Mouse (Mus musculus) ovary, adult 18-20 months (tissue): ENCODE data around the gene Gm45711.

Experiments
- DNase-seq: peaks from one replicate; pipeline ENCODE4 v3.0.0; 2022; ENCODE audit warnings: low spot score, mixed read lengths

Gm45711 gene

DNA sequence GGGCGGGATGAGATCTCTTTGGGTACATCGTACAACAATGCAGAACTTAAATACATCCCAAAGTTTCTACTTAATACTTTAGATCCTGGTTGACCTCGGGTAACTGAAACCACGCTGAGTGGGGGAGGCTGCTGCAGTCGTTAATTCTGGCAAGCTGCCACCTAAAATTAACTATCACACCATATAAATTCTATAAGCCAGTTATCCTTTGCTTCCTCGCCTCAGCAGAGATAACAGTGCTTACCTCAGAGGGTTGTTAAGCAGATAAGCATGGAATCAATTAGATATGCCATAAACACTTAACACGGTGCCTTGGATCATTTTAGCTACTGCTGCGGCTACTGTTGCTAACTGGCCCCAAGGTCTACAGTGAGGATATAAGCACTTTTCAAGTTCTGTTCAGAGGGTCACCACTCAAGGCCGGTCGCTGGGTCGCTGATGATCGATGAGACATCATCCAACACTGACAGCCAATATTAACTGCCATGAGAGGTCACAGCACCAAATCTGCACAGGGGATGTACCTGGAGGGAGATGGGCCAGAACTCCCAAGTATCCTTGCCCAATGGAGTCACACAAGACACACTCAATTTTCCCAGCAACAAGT lies 67.7 kb downstream of the Gm45711 start:
- no peak for DNase-seq

DNA sequence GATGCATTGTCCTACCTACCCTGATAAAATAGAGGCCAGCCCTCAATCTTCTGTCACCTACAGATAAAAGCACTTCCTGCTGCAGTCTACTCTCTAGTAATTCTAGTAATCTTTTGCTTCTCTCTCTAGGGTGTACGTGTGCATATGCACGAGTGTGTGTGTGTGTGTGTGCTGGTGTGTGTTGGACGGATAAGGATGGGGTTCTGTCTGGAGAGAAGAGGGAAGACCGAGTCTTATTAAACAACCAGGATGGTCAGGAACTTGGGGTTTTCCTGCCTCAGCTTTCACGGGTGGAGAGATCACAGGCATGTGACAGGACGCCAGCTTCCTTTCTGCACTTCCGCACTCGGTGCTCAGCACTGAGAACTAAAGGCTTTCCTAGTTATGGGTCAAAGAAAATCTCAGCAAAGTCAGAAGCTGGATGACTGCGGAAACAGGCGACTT lies 70.4 kb downstream of the Gm45711 start:
- no peak for DNase-seq

DNA sequence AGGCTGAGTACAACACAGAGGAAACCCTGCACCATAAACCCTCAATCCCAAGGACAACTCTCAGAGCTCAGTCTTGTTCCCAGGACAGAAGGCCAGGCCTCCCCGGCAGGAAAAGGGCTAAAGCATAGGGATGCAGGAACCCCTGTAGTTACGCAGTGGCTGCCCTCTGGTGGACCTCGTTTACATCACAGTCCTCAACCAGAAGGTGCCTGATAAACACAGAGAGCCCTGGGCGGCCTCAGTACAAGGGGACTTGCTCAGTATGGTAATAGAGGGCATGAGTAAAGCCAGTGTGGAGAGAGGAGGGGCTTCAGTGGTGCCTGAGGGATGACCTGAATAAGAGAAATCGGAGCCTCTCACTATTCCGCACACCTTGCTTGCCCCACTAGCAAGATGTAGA lies 75.3 kb downstream of the Gm45711 start:
- DNase-seq, result no peak

DNA sequence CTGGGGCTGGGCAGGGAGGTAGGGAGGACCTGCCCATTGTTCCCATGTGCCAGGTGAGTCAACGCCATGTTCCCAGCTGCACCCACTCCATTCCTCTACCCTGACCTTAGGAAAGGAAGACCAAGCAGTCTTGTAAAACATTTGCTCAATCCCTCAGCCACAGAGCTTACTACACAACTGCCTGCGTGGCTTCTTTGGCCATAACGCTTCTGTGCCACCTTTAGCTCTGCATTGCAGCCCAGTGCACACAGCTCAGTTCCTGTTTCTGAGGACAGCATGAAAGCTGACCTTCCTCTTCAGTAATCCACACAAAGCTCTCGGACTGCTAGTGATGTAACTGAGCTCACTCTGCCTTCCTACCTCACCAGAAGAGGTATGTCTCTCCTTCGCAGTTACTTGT lies 77.0 kb downstream of the Gm45711 start:
- no peak for DNase-seq

DNA sequence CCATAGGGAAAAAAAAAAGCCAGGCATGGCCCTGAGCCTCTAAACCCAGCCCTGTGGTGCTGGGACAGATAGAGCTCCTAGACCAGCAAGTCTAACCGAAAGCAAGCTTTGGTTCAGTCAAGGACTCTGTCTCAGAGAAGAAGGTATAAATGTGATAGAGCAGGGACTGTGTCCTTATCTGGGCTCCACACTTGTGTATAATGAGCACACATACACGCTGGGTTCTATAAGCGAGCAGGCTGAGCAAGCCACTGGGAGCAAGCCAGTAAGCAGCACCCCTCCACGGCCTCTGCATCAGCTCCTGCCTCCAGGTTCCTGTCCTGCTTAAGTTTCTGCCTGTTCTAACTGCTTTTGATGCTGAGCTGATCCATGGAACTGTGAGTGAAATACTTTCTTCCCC lies 77.8 kb downstream of the Gm45711 start:
- DNase-seq, result no peak
